Mouse (Mus musculus): ENCODE measurements around the gene Mrm2. TPM values are rescaled to one million over a fixed set of nuclear protein-coding genes. Genes with fewer than 3 reads are reported as not detected.
"Not testable (repeated sequence)": the region's sequence is repeated elsewhere in the genome, so short reads cannot be mapped to it uniquely, and the experiment has no call there.

The Mrm2 gene
- polyA plus RNA-seq, 1 experiment = 17.7 TPM

- 67% methylated on average over 3 of the region's 3 CpGs for WGBS
- Histone ChIP-seq H3K4me1 (ENCODE audit: control insufficient read depth, insufficient read depth, low read length) (no peaks in the 10 kb centered on the region), H3K27ac (ENCODE audit: insufficient read depth, low read length) (no peak overlapping the region), H3K4me3 (replicated peaks; ENCODE audit: insufficient read depth, low read depth, low read length) (no peak overlapping the region), H3K27me3 (ENCODE audit: control insufficient read depth, insufficient read depth, low read length) (no peaks in the 10 kb centered on the region)
- TF ChIP-seq POLR2A (IDR thresholded peaks at IDR 0.05; ENCODE audit: borderline replicate concordance, insufficient read depth, low read length) = no peak
- TF ChIP-seq CTCF (IDR thresholded peaks at IDR 0.05; ENCODE audit: borderline replicate concordance, insufficient read depth, low read depth, low read length) = no peak
- DNase-seq = no peak
Observed at GRCm38 (mm10) chr5:140371671-140372070, 40.0 kb upstream of the Mrm2 start.

GRCm38 (mm10) chr5:140370446-140371254 lies 39.0 kb upstream of the Mrm2 start:
- H3K27me3 ChIP-seq (ENCODE audit: control insufficient read depth, insufficient read depth, low read length) = no peaks in the 10 kb centered on the region
- no peak for DNase-seq
- no peak overlapping the region for H3K4me3 ChIP-seq (replicated peaks; ENCODE audit: insufficient read depth, low read depth, low read length)
- H3K27ac ChIP-seq (ENCODE audit: insufficient read depth, low read length) = no peak overlapping the region
- WGBS = 84% methylated on average over 6 of the region's 6 CpGs
- H3K4me1 ChIP-seq (ENCODE audit: control insufficient read depth, insufficient read depth, low read length) = no peaks in the 10 kb centered on the region
- TF ChIP-seq POLR2A (IDR thresholded peaks at IDR 0.05; ENCODE audit: borderline replicate concordance, insufficient read depth, low read length) (no peak), CTCF (IDR thresholded peaks at IDR 0.05; ENCODE audit: borderline replicate concordance, insufficient read depth, low read depth, low read length) (no peak)

- H3K27me3 ChIP-seq (ENCODE audit: control insufficient read depth, insufficient read depth, low read length) = no peaks in the 10 kb centered on the region
- H3K27ac ChIP-seq (ENCODE audit: insufficient read depth, low read length) = no peak overlapping the region
- no peaks in the 10 kb centered on the region for H3K4me1 ChIP-seq (ENCODE audit: control insufficient read depth, insufficient read depth, low read length)
- H3K4me3 ChIP-seq (replicated peaks; ENCODE audit: insufficient read depth, low read depth, low read length) = no peak overlapping the region
- TF ChIP-seq CTCF (IDR thresholded peaks at IDR 0.05; ENCODE audit: borderline replicate concordance, insufficient read depth, low read depth, low read length) = no peak
- TF ChIP-seq POLR2A (IDR thresholded peaks at IDR 0.05; ENCODE audit: borderline replicate concordance, insufficient read depth, low read length) = no peak
- DNase-seq = no peak
- WGBS = 96% methylated on average over 2 of the region's 2 CpGs
Observed at GRCm38 (mm10) chr5:140369466-140369865, 37.8 kb upstream of the Mrm2 start.

- 98% methylated on average over 4 of the region's 4 CpGs for WGBS
- no peaks in the 10 kb centered on the region for H3K4me1 ChIP-seq (ENCODE audit: control insufficient read depth, insufficient read depth, low read length)
- no peak overlapping the region for H3K27ac ChIP-seq (ENCODE audit: insufficient read depth, low read length)
- no peaks in the 10 kb centered on the region for H3K27me3 ChIP-seq (ENCODE audit: control insufficient read depth, insufficient read depth, low read length)
- no peak overlapping the region for H3K4me3 ChIP-seq (replicated peaks; ENCODE audit: insufficient read depth, low read depth, low read length)
- no peak for TF ChIP-seq CTCF (IDR thresholded peaks at IDR 0.05; ENCODE audit: borderline replicate concordance, insufficient read depth, low read depth, low read length)
- TF ChIP-seq POLR2A (IDR thresholded peaks at IDR 0.05; ENCODE audit: borderline replicate concordance, insufficient read depth, low read length) = no peak
- DNase-seq = no peak
Observed at GRCm38 (mm10) chr5:140368926-140369325, 37.2 kb upstream of the Mrm2 start.

DNA sequence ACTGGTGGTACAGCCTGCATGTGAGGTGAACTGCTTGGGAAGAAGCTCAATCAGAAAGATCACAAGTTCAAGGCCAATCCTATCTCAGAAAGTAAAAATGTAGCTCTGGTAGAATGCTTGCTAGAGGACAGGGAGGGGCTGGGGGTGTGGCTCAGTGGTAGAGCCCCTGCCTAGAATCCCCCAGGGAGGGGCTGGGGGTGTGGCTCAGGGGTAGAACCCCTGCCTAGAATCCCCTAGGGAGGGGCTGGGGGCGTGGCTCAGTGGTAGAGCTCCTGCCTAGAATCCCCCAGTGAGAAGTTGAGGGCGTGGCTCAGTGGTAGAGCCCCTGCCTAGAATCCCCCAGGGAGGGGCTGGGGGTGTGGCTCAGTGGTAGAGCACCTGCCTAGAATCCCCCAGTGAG lies 36.4 kb upstream of the Mrm2 start:
- DNase-seq; H3K4me1 ChIP-seq (ENCODE audit: control insufficient read depth, insufficient read depth, low read length); H3K27me3 ChIP-seq (ENCODE audit: control insufficient read depth, insufficient read depth, low read length); H3K27ac ChIP-seq (ENCODE audit: insufficient read depth, low read length); H3K4me3 ChIP-seq (replicated peaks; ENCODE audit: insufficient read depth, low read depth, low read length): not testable (repeated sequence)
- 88% methylated on average over 2 of the region's 2 CpGs for WGBS

- Histone ChIP-seq H3K4me1 (ENCODE audit: control insufficient read depth, insufficient read depth, low read length) (no peaks in the 10 kb centered on the region), H3K27ac (ENCODE audit: insufficient read depth, low read length) (no peak overlapping the region), H3K4me3 (replicated peaks; ENCODE audit: insufficient read depth, low read depth, low read length) (no peak overlapping the region), H3K27me3 (ENCODE audit: control insufficient read depth, insufficient read depth, low read length) (no peaks in the 10 kb centered on the region)
- DNase-seq = no peak
- no peak for TF ChIP-seq CTCF (IDR thresholded peaks at IDR 0.05; ENCODE audit: borderline replicate concordance, insufficient read depth, low read depth, low read length)
- no peak for TF ChIP-seq POLR2A (IDR thresholded peaks at IDR 0.05; ENCODE audit: borderline replicate concordance, insufficient read depth, low read length)
- WGBS = 97% methylated on average over 5 of the region's 5 CpGs
Observed at GRCm38 (mm10) chr5:140364415-140364814, 32.7 kb upstream of the Mrm2 start.

DNA sequence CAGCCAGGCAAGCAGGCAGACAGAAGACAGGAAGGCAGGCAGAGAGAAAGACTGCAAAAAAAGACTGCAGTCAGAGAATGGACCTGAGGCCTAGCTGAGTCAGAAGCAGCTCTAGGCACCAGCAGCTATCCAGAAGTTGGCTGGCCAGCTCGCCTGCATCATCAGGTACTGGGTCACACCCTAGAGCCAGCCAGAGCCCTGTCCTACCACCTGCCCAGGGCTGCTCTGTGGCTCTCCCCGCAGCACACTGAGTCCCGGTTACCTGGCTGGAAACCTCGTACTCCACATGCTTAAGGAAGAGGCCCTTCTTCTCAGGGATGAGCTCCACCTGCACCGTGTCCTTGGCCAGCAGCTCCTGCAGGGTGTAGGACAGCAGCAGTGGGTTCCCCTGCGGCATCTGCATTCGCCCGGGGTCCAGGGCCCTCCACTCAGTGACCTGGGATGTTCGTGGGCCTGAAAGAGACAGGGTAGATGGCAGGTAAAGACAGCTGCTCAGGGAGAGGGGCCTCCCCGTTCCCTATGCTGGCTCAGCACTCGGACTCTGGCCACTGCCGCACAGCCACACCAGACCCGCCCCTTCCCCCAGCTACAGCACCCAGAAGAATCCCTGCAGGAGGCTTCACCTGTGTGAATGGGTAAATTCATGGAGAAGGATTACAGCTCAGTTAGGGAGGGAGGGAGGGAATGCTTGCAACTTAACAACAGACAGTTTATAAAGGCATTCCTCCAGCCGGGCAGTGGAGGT lies 28.4 kb upstream of the Mrm2 start:
- Histone ChIP-seq H3K4me3 (replicated peaks; ENCODE audit: insufficient read depth, low read depth, low read length) (no peak overlapping the region), H3K4me1 (ENCODE audit: control insufficient read depth, insufficient read depth, low read length) (no peaks in the 10 kb centered on the region), H3K27me3 (ENCODE audit: control insufficient read depth, insufficient read depth, low read length) (no peaks in the 10 kb centered on the region), H3K27ac (ENCODE audit: insufficient read depth, low read length) (no peak overlapping the region)
- no peak for TF ChIP-seq POLR2A (IDR thresholded peaks at IDR 0.05; ENCODE audit: borderline replicate concordance, insufficient read depth, low read length)
- TF ChIP-seq CTCF (IDR thresholded peaks at IDR 0.05; ENCODE audit: borderline replicate concordance, insufficient read depth, low read depth, low read length) = no peak
- 79% methylated on average over 14 of the region's 14 CpGs for whole genome bisulfite sequencing
- no peak for DNase-seq

GRCm38 (mm10) chr5:140357466-140357865 lies 25.8 kb upstream of the Mrm2 start:
- no peaks in the 10 kb centered on the region for H3K4me1 ChIP-seq (ENCODE audit: control insufficient read depth, insufficient read depth, low read length)
- DNase-seq = no peak
- H3K4me3 ChIP-seq (replicated peaks; ENCODE audit: insufficient read depth, low read depth, low read length) = no peak overlapping the region
- WGBS = 91% methylated on average over 3 of the region's 3 CpGs
- no peak for TF ChIP-seq POLR2A (IDR thresholded peaks at IDR 0.05; ENCODE audit: borderline replicate concordance, insufficient read depth, low read length)
- TF ChIP-seq CTCF (IDR thresholded peaks at IDR 0.05; ENCODE audit: borderline replicate concordance, insufficient read depth, low read depth, low read length) = no peak
- H3K27ac ChIP-seq (ENCODE audit: insufficient read depth, low read length) = no peak overlapping the region
- no peaks in the 10 kb centered on the region for H3K27me3 ChIP-seq (ENCODE audit: control insufficient read depth, insufficient read depth, low read length)

Measured in cerebellum, adult 2 months (tissue).